Mouse (Mus musculus): ENCODE data around the gene Ank3. TPM values are rescaled to one million over a fixed set of nuclear protein-coding genes. Genes with fewer than 3 reads are reported as not detected.
A peak's percentile ranks its signal among the peaks of the same experiment; 100 is the strongest.

The Ank3 gene
- total and polyA plus RNA-seq, 3 experiments: 3.2 to 6.7 TPM; not detected in 1

DNA sequence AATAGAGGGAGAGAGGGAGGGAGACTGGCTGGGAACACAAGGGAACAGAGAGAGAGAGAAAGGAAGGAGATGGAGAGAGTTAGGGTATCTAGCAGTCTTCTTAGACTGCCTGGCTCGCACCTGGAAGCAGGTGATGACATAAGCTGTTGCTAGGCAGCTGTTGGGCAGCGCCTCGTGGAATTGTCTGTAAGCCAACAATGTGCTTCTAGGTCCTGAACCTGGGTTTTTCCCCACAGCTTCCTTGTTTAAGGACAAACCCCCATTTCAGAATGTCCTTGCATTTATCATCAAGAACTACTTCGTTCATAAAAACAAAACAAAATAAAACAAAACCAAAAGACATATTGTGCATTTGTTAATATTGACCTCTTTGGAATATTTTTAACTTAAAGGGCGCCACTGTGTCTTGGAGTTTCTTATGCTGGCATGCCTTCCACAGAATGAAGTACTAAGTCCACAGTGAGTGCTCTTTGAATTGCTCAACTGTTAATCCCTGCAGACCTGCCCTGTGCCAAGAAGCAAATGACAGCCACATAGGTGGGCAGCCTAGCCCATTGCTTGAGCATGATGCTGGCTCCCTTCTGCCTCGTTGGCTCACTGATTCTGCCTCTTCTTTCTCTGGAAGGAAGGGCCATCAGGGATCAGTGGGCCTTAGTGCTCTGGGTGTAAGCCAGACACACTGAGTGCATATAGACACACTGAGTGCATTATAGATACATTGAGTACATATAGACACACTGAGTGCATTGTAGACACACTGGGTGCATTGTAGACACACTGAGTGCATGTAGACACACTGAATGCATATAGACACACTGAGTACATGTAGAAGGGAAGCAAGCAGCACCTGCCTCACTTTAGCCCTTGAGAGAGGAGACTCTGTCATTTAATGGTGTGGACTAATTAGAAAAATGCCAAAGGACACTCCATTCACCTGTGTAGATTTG lies 668.9 kb downstream of the Ank3 start:
- Histone ChIP-seq H3K9me3 (replicated peaks; ENCODE audit: insufficient read depth, low read length) (no peaks in the 10 kb centered on the region), H3K4me1 (ENCODE audit: control insufficient read depth in 1 of 2, insufficient read depth in 2 of 2, low read length in 2 of 2) (no peaks in the 10 kb centered on the region), H3K36me3 (ENCODE audit: control insufficient read depth in 1 of 2, insufficient read depth in 2 of 2, low read length in 2 of 2) (no peaks in the 10 kb centered on the region), H3K27me3 (ENCODE audit: control insufficient read depth in 1 of 2, insufficient read depth in 2 of 2, low read length in 2 of 2) (no peaks in the 10 kb centered on the region), H3K9ac (ENCODE audit: control insufficient read depth, low read depth, low read length, poor library complexity, severe bottlenecking) (no peak overlapping the region), H3K79me2 (ENCODE audit: control insufficient read depth, insufficient read depth, low read length, poor library complexity) (no peaks in the 10 kb centered on the region), H3K27ac (ENCODE audit: control insufficient read depth, low read depth, low read length) (no peak overlapping the region), H3K4me3 (ENCODE audit: control insufficient read depth in 1 of 2, insufficient read depth in 1 of 2, low read depth in 2 of 2, low read length in 2 of 2) (no peak overlapping the region)
- TF ChIP-seq MYC (IDR thresholded peaks at IDR 0.05; ENCODE audit: low read depth, low read length) (no peak), ZKSCAN1 (IDR thresholded peaks at IDR 0.05; ENCODE audit: low read depth, low read length) (peak; percentile 75; the same call in 1 of the 2 replicates), USF1 (IDR thresholded peaks at IDR 0.05; ENCODE audit: low read depth, low read length) (no peak), SMC3 (IDR thresholded peaks at IDR 0.05; ENCODE audit: low read depth, low read length) (no peak), EP300 (IDR thresholded peaks at IDR 0.05; ENCODE audit: low read depth in 1 of 2, low read length in 2 of 2) (no peak), ELF1 (IDR thresholded peaks at IDR 0.05; ENCODE audit: low read depth, low read length) (no peak)
- DNase-seq (ENCODE audit: low read depth, low spot score): no peak

DNA sequence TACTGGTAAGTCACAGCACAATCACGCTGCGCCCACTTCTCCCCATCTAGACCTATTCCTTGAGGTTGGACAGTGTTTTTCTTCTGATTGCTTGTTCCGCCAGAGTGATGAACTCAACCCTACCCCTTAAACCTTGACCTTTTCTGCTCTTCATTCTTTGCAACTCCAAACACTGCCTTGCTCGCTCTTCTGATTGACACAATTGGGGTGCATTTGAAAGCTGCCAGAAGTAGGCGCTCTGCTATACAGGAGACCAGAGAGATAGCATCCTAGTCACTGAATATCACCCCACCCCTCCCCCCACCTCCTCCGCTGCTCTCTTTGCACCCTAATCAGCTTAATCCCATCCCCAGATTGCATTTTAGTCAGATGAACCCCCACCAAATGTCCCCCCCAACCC lies 670.7 kb downstream of the Ank3 start:
- H3K9ac ChIP-seq (ENCODE audit: control insufficient read depth, low read depth, low read length, poor library complexity, severe bottlenecking): no peak overlapping the region
- no peak overlapping the region for H3K4me3 ChIP-seq (ENCODE audit: control insufficient read depth in 1 of 2, insufficient read depth in 1 of 2, low read depth in 2 of 2, low read length in 2 of 2)
- no peaks in the 10 kb centered on the region for H3K36me3 ChIP-seq (ENCODE audit: control insufficient read depth in 1 of 2, insufficient read depth in 2 of 2, low read length in 2 of 2)
- DNase-seq (ENCODE audit: low read depth, low spot score): no peak
- no peak overlapping the region for H3K27ac ChIP-seq (ENCODE audit: control insufficient read depth, low read depth, low read length)
- H3K9me3 ChIP-seq (replicated peaks; ENCODE audit: insufficient read depth, low read length): no peaks in the 10 kb centered on the region
- no peaks in the 10 kb centered on the region for H3K27me3 ChIP-seq (ENCODE audit: control insufficient read depth in 1 of 2, insufficient read depth in 2 of 2, low read length in 2 of 2)
- H3K4me1 ChIP-seq (ENCODE audit: control insufficient read depth in 1 of 2, insufficient read depth in 2 of 2, low read length in 2 of 2): no peaks in the 10 kb centered on the region
- H3K79me2 ChIP-seq (ENCODE audit: control insufficient read depth, insufficient read depth, low read length, poor library complexity): no peaks in the 10 kb centered on the region
- TF ChIP-seq MAZ (IDR thresholded peaks at IDR 0.05; ENCODE audit: low read depth, low read length): no peak
- no peak for TF ChIP-seq ZNF384 (IDR thresholded peaks at IDR 0.05; ENCODE audit: low read depth, low read length)

DNA sequence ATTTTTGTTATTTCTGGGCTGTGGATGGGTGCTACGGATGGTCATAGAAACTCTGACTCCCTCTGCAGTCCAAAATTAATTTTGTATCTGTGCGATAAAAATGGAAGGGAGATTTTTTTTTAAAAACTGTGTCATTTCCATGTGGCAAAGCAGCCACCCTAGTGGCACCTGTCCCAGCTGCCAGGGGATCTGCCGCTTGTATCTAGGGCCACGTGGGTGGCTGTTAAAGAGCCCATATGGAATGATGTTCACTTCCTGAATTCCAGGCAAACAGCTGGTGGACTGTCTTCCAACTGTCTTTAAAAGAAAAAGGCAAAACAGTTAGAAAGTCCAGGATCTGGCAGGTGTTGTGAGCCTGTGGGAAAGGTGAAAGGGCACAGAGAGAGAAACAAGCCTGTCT lies 672.8 kb downstream of the Ank3 start:
- Histone ChIP-seq H3K9me3 (replicated peaks; ENCODE audit: insufficient read depth, low read length) (no peaks in the 10 kb centered on the region), H3K36me3 (ENCODE audit: control insufficient read depth in 1 of 2, insufficient read depth in 2 of 2, low read length in 2 of 2) (no peaks in the 10 kb centered on the region), H3K27ac (ENCODE audit: control insufficient read depth, low read depth, low read length) (no peak overlapping the region), H3K4me3 (ENCODE audit: control insufficient read depth in 1 of 2, insufficient read depth in 1 of 2, low read depth in 2 of 2, low read length in 2 of 2) (no peak overlapping the region), H3K9ac (ENCODE audit: control insufficient read depth, low read depth, low read length, poor library complexity, severe bottlenecking) (no peak overlapping the region), H3K79me2 (ENCODE audit: control insufficient read depth, insufficient read depth, low read length, poor library complexity) (no peaks in the 10 kb centered on the region), H3K27me3 (ENCODE audit: control insufficient read depth in 1 of 2, insufficient read depth in 2 of 2, low read length in 2 of 2) (no peaks in the 10 kb centered on the region; a peak in 1 of 4 replicates), H3K4me1 (ENCODE audit: control insufficient read depth in 1 of 2, insufficient read depth in 2 of 2, low read length in 2 of 2) (no peaks in the 10 kb centered on the region)
- no peak for TF ChIP-seq USF1 (IDR thresholded peaks at IDR 0.05; ENCODE audit: low read depth, low read length)
- no peak for TF ChIP-seq RCOR1 (IDR thresholded peaks at IDR 0.05; ENCODE audit: low read depth, low read length)
- no peak for TF ChIP-seq MXI1 (IDR thresholded peaks at IDR 0.05; ENCODE audit: low read depth, low read length)
- TF ChIP-seq JUND (IDR thresholded peaks at IDR 0.05; ENCODE audit: low read depth, low read length): no peak
- no peak for DNase-seq (ENCODE audit: low read depth, low spot score)

Other genes starting within 250 kb of the Ank3 start
- gene Rhobtb1, start 247.3 kb upstream of the Ank3 start, total RNA-seq (2012; rRNA removed): not detected in 2 replicates
- gene Rhobtb1, start 247.3 kb upstream of the Ank3 start, polyA plus RNA-seq (2012; ENCODE audit: insufficient read depth in 1 of 2, insufficient read length in 2 of 2, low read depth in 1 of 2, low replicate concordance in 2 of 2, missing spikeins in 1 of 2): not detected
- gene A930033H14Rik, start 185.7 kb upstream of the Ank3 start, total RNA-seq (2012; rRNA removed): not detected in 2 replicates
- gene A930033H14Rik, start 185.7 kb upstream of the Ank3 start, polyA plus RNA-seq (2012; ENCODE audit: insufficient read depth in 1 of 2, insufficient read length in 2 of 2, low read depth in 1 of 2, low replicate concordance in 2 of 2, missing spikeins in 1 of 2): not detected
- gene Cdk1, start 45.8 kb upstream of the Ank3 start, total RNA-seq (2012; rRNA removed): 311 and 333 TPM in 2 replicates
- gene Cdk1, start 45.8 kb upstream of the Ank3 start, polyA plus RNA-seq (2012; ENCODE audit: insufficient read depth in 1 of 2, insufficient read length in 2 of 2, low read depth in 1 of 2, low replicate concordance in 2 of 2, missing spikeins in 1 of 2): 100 to 1,000 TPM; 223 to 562 TPM

All from MEL (cell line).